Mouse (Mus musculus): ENCODE measurements at regions not wholly inside any gene's neighbourhood (a gene's known extent, or its start where the extent isn't known, plus 50 kb on each side); places are given as distances from the start of the nearest gene placed in this dataset.
"Not testable (repeated sequence)": the region's sequence is repeated elsewhere in the genome, so short reads cannot be mapped to it uniquely, and the experiment has no call there.

DNA sequence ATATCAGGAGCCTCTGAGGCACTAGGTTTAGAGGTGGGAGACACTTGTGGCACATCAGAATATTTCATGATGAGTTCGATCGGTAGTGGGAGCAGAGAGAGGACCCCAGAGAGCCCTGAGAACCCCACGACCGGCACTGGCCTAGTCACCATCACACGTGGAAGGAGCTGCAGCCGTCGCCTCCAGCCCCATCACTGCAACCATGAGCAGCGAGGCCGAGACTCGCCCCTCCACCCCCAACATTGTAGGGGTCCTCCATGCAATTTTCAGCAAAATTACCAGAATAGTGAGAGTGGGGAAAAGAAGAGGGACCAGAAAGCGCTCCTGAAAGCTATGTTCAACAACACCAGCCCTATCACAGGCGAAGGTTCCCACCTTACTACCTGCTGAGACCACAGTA is 297.0 kb downstream of the Edem1 start:
- DNase-seq (ENCODE audit: low read depth, low spot score), result no peak
- WGBS, result 92% methylated on average over 12 of the region's 12 CpGs

DNA sequence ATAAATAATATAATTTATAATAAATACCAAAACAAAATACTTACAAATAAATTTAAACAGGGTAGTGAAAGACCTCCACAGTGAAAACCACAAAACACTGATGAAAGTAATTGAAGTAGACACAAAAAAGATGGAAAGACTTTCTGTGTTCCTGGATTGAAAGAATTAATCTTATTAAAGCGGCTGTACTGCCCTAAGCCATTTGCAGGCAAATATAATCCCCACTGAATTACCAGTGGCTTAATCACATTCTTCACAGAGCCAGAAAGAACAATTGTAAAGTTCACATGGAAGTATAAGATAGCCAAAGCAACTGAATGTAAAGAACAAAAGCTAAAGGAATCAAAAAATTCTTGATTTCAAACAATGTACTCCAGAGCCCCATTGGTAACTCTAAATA is 298.8 kb downstream of the Edem1 start:
- WGBS, result 85% methylated on average over 1 of the region's 1 CpGs
- no peak for DNase-seq (ENCODE audit: low read depth, low spot score)

GRCm38 (mm10) chr6:109146111-109146510 is 317.7 kb downstream of the Edem1 start:
- no peak for DNase-seq (ENCODE audit: low read depth, low spot score)
- 51% methylated on average over 5 of the region's 5 CpGs for WGBS

- no peak for DNase-seq (ENCODE audit: low read depth, low spot score)
- WGBS, result 71% methylated on average over 8 of the region's 8 CpGs
These were observed 320.6 kb downstream of the Edem1 start for GRCm38 (mm10) chr6:109149043-109149442.

DNA sequence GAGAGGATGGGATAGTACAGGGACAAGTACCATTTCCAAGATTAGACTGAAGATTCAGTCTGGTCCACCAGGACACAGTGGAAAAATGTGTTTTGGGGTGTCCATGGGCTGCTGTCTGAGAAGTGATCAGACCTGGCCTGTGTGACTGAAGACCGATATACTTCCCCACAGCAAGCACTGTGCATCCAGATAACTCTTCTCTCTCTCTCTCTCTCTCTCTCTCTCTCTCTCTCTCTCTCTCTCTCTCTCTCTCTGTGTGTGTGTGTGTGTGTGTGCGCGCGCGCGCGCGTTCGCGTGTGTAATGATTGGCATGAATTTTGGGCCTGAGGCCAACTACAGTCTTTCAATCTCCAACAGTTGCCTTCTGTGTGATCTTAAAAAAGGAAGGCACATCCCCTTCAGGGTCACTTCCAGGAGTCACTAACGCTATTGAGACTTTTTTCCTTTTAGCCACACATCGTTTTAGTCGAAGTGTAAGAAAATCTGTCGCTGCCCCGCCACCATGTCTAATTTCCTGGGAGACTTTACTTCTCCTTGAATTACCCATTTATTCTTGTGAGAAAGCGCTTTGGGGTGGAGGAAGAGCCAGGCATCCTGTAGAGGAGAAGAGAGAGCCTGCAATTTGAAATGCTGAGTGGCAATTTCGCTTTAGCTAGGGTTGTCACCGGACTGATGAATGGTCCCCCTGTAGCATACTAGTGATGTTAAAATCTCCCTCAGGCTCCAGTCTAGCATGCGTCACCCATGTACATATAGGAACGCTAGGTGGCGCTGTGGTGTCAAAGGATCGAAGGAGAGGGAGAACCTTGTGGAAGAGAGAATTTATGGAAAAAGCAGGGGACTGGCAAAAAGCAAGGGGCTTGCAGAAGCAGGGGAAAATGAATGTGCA is 321.8 kb downstream of the Edem1 start:
- WGBS, result 61% methylated on average over 22 of the region's 22 CpGs
- peak; percentile 44 for DNase-seq (ENCODE audit: low read depth, low spot score)

GRCm38 (mm10) chr6:109150912-109151256 is 322.4 kb downstream of the Edem1 start:
- no peak for DNase-seq (ENCODE audit: low read depth, low spot score)
- WGBS, result 92% methylated on average over 9 of the region's 9 CpGs

- no peak for DNase-seq (ENCODE audit: low read depth, low spot score)
- 43% methylated on average over 7 of the region's 7 CpGs for WGBS
These were observed 325.2 kb downstream of the Edem1 start for GRCm38 (mm10) chr6:109153624-109154023.

GRCm38 (mm10) chr6:109159561-109159960 is 331.1 kb downstream of the Edem1 start:
- DNase-seq (ENCODE audit: low read depth, low spot score), result peak; percentile 18
- WGBS, result 58% methylated on average over 7 of the region's 7 CpGs

- 82% methylated on average over 5 of the region's 5 CpGs for WGBS
- no peak for DNase-seq (ENCODE audit: low read depth, low spot score)
These were observed 339.0 kb downstream of the Edem1 start for GRCm38 (mm10) chr6:109167439-109167838.

GRCm38 (mm10) chr6:109172104-109172850 is 343.8 kb downstream of the Edem1 start:
- no peak for DNase-seq (ENCODE audit: low read depth, low spot score)
- 48% methylated on average over 6 of the region's 6 CpGs for WGBS

DNA sequence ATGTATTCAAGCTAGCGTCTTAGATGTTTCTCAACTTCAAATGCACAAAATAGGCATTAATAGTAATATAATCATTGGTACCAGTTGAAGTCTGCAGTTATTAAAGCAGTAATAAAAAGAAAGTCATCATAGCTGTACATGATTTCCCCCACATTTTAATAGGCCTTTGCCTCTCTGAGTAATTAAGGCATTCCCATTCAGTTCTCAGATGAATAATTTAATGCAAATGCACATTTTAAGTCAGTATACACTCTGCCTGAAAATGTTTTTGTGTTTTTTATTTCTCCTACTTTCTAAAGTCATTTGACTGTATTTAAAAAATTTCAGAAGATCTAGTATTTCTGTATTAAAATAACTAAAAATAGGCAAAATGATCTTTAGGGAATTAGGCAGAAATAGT is 344.6 kb downstream of the Edem1 start:
- 90% methylated on average over 1 of the region's 1 CpGs for WGBS
- DNase-seq (ENCODE audit: low read depth, low spot score), result no peak

DNA sequence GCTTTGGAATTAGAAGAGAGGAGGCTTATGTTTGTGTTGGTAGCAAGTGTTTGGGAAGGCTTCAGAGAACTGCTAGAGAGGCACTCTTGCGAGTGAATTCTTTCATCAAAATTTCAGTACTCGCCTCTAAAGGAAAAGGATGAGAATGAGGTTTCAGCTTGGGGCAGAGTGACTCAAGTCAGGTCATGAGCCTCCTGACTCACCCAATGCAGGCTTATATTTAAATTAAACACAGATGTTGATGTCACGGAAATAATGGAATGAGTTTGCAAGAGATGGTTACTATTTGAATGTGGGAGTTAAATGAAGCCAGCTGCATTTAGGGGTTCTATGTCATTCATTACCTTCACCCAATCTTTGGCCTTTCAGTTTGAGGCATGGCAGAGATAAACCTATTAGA is 348.4 kb downstream of the Edem1 start:
- WGBS, result 83% methylated on average over 3 of the region's 3 CpGs
- no peak for DNase-seq (ENCODE audit: low read depth, low spot score)

- WGBS, result 37% methylated on average over 3 of the region's 3 CpGs
These were observed 354.4 kb downstream of the Edem1 start for GRCm38 (mm10) chr6:109182878-109183277.

GRCm38 (mm10) chr6:109193061-109193460 is 364.6 kb downstream of the Edem1 start:
- 59% methylated on average over 2 of the region's 2 CpGs for WGBS
- DNase-seq (ENCODE audit: low read depth, low spot score), result not testable (repeated sequence)

More at GRCm38 (mm10) chr6:109182878-109183277, 354.4 kb downstream of the Edem1 start:
- DNase-seq (ENCODE audit: low read depth, low spot score), result no peak

DNA sequence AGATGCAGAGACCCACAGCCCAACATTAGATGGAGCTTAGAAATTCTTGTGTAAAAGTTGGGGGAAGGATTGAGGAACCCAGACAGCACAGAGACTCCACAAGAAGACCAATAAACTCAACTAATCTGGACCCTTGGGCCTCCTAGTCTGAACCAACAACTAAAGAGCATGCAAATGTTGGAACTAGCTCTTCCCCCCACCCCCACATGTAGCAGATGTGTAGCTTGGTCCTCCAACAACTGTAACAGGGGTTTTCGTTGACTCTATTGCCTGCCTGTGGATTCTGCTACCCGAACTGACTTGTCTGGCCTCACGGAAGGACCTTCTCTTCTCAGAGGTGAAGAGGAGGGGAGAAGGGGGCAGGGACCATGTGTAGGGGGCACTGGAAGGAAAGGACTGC is 365.2 kb downstream of the Edem1 start:
- WGBS, result 76% methylated on average over 3 of the region's 3 CpGs
- DNase-seq (ENCODE audit: low read depth, low spot score), result no peak

DNA sequence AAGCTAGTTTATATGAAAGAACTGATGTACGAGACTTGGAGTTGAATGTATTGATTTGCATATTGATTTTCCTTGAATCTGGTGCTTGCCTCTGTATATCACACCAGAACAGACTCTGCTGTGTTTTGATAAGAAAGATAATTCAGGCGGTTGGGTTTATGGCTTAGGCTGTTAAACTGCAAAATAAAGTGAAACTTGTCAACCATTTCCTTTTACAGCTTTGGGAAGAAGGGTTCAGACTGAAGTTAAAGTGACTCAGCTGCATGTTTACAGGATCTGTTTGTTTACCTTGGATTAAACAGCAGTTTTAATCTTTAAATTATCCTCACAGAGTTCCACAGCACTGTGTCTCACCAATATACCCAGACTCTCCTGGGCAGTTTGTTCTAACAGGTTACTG is 381.3 kb downstream of the Edem1 start:
- WGBS, result 13% methylated on average over 2 of the region's 2 CpGs
- DNase-seq (ENCODE audit: low read depth, low spot score), result peak; percentile 42

- DNase-seq (ENCODE audit: low read depth, low spot score), result no peak
- 93% methylated on average over 6 of the region's 6 CpGs for WGBS
These were observed 401.9 kb downstream of the Edem1 start for GRCm38 (mm10) chr6:109230391-109230790.

DNA sequence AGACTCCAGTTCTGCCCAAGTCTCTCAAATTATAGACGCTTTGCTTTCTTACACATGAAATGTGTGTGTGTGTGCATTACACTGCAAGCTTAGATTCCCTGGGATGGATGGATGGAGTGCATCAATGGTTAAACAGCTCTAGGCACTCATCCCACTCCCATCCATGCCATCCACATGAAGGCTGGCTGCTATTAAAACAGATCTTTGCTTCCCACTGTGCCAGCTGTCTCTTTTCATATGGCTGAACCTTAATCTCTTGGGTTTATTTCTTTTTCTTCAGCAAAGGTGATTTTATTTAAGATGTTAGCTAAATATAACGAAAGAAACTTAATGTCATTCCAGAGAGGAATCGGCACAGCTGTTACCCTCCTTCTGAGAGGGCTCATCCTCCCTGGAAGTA is 405.0 kb downstream of the Edem1 start:
- no peak for DNase-seq (ENCODE audit: low read depth, low spot score)
- 75% methylated on average over 3 of the region's 3 CpGs for whole genome bisulfite sequencing

DNA sequence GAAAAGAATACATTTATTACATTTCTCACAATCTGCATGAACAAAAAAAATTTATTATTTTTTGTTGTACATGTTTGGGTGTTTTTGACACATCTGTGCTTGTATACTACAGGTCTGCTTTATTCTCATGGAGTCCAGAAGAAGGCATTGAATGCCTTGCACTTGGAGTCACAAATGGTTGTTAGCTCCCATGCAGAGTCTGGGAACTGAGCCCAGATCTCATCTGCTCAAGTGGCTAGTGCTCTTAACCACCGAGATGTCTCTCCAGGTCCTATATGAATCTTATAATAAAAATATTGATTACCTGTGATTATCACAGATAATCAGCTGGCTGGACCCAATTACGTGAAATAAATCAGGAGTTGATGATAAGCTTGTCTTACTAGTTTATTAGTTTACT is 417.2 kb downstream of the Edem1 start:
- no peak for DNase-seq (ENCODE audit: low read depth, low spot score)
- WGBS, result 55% methylated on average over 2 of the region's 2 CpGs

GRCm38 (mm10) chr6:109246510-109246909 is 418.1 kb downstream of the Edem1 start:
- not testable (repeated sequence) for DNase-seq (ENCODE audit: low read depth, low spot score)
- 51% methylated on average over 2 of the region's 2 CpGs for WGBS

Measured in large intestine, adult 2 months (tissue).